Mouse (Mus musculus) midbrain, embryonic 14.5 days (tissue): ENCODE measurements around the gene Trappc3. TPM values are rescaled to one million over a fixed set of nuclear protein-coding genes. Genes with fewer than 3 reads are reported as not detected.

Experiments used
- ATAC-seq: fragments of 200-750 bp; cut with Nextera tagmentation; 2 replicates; pipeline ENCODE4 v1.8.0; 2017; ENCODE audit warnings: moderate number of reproducible peaks, moderate library complexity; ENCODE audit not compliant: low FRiP score, low TSS enrichment
- DNase-seq: peaks from one replicate; pipeline ENCODE4 v3.0.0-alpha.2; 2015
- H3K27ac ChIP-seq: fragments of 300-500 bp; sonication (generic); replicated peaks from 2 replicates; pipeline ENCODE4 v1.5.1; 2014; ENCODE audit warnings: mild to moderate bottlenecking, low read depth, low read length, moderate library complexity
- H3K27me3 ChIP-seq: fragments of 300-500 bp; sonication (generic); 2 replicates; pipeline ENCODE4 v1.6.1; 2014; ENCODE audit warnings: low read length, control low read depth, mixed read lengths; ENCODE audit not compliant: control insufficient read depth, insufficient read depth
- H3K36me3 ChIP-seq: fragments of 300-500 bp; sonication (generic); 2 replicates; pipeline ENCODE4 v1.6.1; 2014; ENCODE audit warnings: low read length, control low read depth; ENCODE audit not compliant: control insufficient read depth, insufficient read depth
- H3K4me1 ChIP-seq: fragments of 300-500 bp; sonication (generic); 2 replicates; pipeline ENCODE4 v1.6.1; 2014; ENCODE audit warnings: mild to moderate bottlenecking, antibody characterized with exemption, low read length, control low read depth; ENCODE audit not compliant: control insufficient read depth, insufficient read depth
- H3K4me2 ChIP-seq: fragments of 300-500 bp; sonication (generic); 2 replicates; pipeline ENCODE4 v1.6.1; 2014; ENCODE audit warnings: mild to moderate bottlenecking, low read length, moderate library complexity
- H3K4me3 ChIP-seq: fragments of 300-500 bp; sonication (generic); replicated peaks from 2 replicates; pipeline ENCODE4 v1.5.1; 2014; ENCODE audit warnings: low read depth, low read length
- H3K9ac ChIP-seq: fragments of 300-500 bp; sonication (generic); replicated peaks from 2 replicates; pipeline ENCODE4 v1.6.1; 2014; ENCODE audit warnings: mild to moderate bottlenecking, low read length, moderate library complexity
- H3K9me3 ChIP-seq: fragments of 300-500 bp; sonication (generic); 2 replicates; pipeline ENCODE4 v1.6.1; 2016; ENCODE audit warnings: low read length, control low read depth, mixed read lengths; ENCODE audit not compliant: control insufficient read depth
- WGBS: fragments of 180-500 bp; shearing (Covaris S2); extraction: QIAGEN DNeasy Blood & Tissue Kit; methylation state at CpG from one replicate; pipeline ENCODE4 v1.1.7; 2014; 5-methylcytosine and 5-hydroxymethylcytosine counted together
- polyA plus RNA-seq: library from polyadenylated mRNA; unstranded; fragments of >200 nt; fragmentation: Nextera tagmentation; extraction: Ambion mirVana; gene quantifications from 2 replicates; pipeline ENCODE4 v1.2.1, GENCODE M21; 2014

Trappc3 gene
- polyA plus RNA-seq, 1 experiment from 2014 or later = 37.1 TPM

GRCm38 (mm10) chr4:126309922-126310309 is 47.8 kb downstream of the Trappc3 start:
- Histone ChIP-seq H3K27ac (no peak overlapping the region), H3K9ac (no peak overlapping the region), H3K9me3 (peaks cover 3% of the 10 kb centered on the region), H3K27me3 (no peaks in the 10 kb centered on the region; the same call in 1 of the 2 replicates), H3K4me2 (peak overlapping the region; percentile 52), H3K4me3 (peak overlapping the region; percentile 28), H3K36me3 (0 out of 2 replicates have a peak, but pooled peaks cover 4% of the 10 kb centered on the region), H3K4me1 (no peaks in the 10 kb centered on the region)
- ATAC-seq = peak; percentile 76; the same call in 1 of the 2 replicates
- WGBS = 2% methylated on average over 7 of the region's 7 CpGs
- DNase-seq = peak; percentile 93

GRCm38 (mm10) chr4:126310344-126310743 is 48.2 kb downstream of the Trappc3 start:
- no peak overlapping the region for H3K27ac ChIP-seq
- no peak overlapping the region for H3K4me3 ChIP-seq
- peaks cover 3% of the 10 kb centered on the region for H3K9me3 ChIP-seq
- DNase-seq = no peak
- H3K36me3 ChIP-seq = 0 out of 2 replicates have a peak, but pooled peaks cover 6% of the 10 kb centered on the region
- H3K4me2 ChIP-seq = no peak overlapping the region
- ATAC-seq = no peak
- H3K27me3 ChIP-seq = no peaks in the 10 kb centered on the region; the same call in 1 of the 2 replicates
- H3K4me1 ChIP-seq = no peaks in the 10 kb centered on the region
- H3K9ac ChIP-seq = no peak overlapping the region
- 77% methylated on average over 7 of the region's 7 CpGs for WGBS

DNA sequence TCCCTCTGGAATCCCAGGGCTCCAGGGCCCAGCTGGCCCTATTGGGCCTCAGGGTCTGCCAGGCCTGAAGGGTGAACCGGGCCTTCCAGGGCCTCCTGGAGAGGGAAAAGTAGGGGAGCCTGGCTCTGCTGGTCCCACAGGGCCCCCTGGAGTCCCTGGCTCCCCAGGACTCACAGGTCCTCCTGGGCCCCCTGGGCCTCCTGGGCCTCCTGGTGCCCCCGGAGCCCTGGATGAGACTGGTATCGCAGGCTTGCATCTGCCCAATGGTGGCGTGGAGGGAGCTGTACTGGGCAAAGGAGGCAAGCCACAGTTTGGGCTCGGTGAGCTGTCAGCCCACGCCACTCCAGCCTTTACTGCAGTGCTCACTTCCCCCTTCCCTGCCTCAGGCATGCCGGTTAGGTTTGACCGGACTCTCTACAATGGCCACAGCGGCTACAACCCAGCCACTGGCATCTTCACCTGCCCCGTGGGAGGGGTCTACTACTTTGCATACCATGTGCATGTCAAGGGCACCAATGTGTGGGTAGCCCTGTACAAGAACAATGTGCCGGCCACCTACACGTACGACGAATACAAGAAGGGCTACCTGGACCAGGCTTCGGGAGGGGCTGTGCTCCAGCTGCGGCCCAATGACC is 49.6 kb downstream of the Trappc3 start:
- Histone ChIP-seq H3K4me1 (no peaks in the 10 kb centered on the region), H3K27ac (no peak overlapping the region), H3K9ac (no peak overlapping the region), H3K27me3 (no peaks in the 10 kb centered on the region; the same call in 1 of the 2 replicates), H3K9me3 (no peaks in the 10 kb centered on the region), H3K36me3 (peaks cover 19% of the 10 kb centered on the region), H3K4me3 (no peak overlapping the region), H3K4me2 (no peak overlapping the region)
- ATAC-seq = no peak
- WGBS = 90% methylated on average over 16 of the region's 16 CpGs
- DNase-seq = no peak

DNA sequence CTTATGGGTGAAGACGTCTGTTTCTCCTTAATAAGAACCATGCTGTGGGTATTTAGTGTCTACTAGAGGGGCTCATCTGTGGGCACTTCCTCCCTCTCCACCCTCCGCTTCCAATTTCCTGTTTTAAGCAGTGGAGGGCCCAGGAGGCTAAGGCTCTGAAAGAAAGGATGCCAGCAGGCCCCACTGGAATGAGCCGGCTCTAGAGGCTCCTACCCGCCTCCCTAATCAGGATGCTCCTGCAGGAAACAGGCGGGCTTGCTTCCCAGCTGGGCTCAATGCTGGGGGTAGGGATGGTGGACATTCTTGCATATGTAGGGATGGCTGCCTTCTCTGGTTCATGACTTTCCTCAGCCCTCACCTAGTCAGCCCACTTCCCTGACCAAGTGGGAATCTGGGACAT is 51.1 kb downstream of the Trappc3 start:
- no peaks in the 10 kb centered on the region; the same call in 1 of the 2 replicates for H3K27me3 ChIP-seq
- no peak for DNase-seq
- H3K4me3 ChIP-seq = no peak overlapping the region
- no peak overlapping the region for H3K27ac ChIP-seq
- H3K4me1 ChIP-seq = no peaks in the 10 kb centered on the region
- no peaks in the 10 kb centered on the region for H3K9me3 ChIP-seq
- WGBS = 42% methylated on average over 5 of the region's 5 CpGs
- no peak for ATAC-seq
- no peak overlapping the region for H3K4me2 ChIP-seq
- H3K36me3 ChIP-seq = peaks cover 34% of the 10 kb centered on the region
- H3K9ac ChIP-seq = no peak overlapping the region

- Histone ChIP-seq H3K27ac (no peak overlapping the region), H3K4me3 (no peak overlapping the region), H3K4me1 (no peaks in the 10 kb centered on the region), H3K36me3 (peaks cover 37% of the 10 kb centered on the region), H3K9me3 (no peaks in the 10 kb centered on the region), H3K4me2 (no peak overlapping the region), H3K27me3 (no peaks in the 10 kb centered on the region), H3K9ac (no peak overlapping the region; the same call in 1 of the 2 replicates)
- 40% methylated on average over 10 of the region's 10 CpGs for WGBS
- DNase-seq (no peak), ATAC-seq (no peak)
Observed at GRCm38 (mm10) chr4:126314393-126314792, 52.3 kb downstream of the Trappc3 start.

- H3K27ac ChIP-seq = no peak overlapping the region
- no peak for ATAC-seq
- H3K27me3 ChIP-seq = no peaks in the 10 kb centered on the region
- 52% methylated on average over 5 of the region's 5 CpGs for WGBS
- no peak for DNase-seq
- H3K36me3 ChIP-seq = peaks cover 37% of the 10 kb centered on the region
- no peaks in the 10 kb centered on the region for H3K9me3 ChIP-seq
- H3K4me2 ChIP-seq = no peak overlapping the region
- peaks cover 8% of the 10 kb centered on the region for H3K4me1 ChIP-seq
- no peak overlapping the region for H3K4me3 ChIP-seq
- no peak overlapping the region for H3K9ac ChIP-seq
Observed at GRCm38 (mm10) chr4:126315931-126316330, 53.8 kb downstream of the Trappc3 start.

DNA sequence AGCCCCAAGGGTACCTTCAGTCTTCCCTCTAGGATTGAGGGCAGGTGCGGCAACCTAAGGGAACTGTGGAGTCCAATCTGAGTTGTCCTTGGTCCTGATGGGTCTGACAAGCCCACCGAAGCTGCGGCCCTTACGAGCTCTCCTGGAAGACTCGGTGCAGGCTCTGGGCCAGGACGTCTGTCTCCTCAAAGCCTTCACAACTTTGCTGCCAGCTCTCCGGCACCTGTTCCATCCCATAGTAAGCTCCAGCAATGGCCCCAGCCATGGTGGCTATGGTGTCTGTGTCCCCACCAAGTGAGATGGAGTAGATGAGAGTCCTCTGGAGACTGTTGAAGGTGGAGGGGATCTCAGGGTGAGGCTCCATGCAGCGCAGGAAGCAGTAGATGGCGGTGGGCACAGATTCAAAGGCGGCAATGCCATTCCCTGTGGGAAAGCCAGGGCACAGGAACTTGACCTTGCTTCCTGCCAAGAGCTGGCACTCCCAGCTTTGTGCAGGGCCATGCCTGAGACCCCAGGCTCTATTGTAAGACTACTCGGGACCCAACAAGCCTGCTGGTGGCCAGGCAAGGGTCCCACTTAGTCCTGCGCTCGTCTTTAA is 54.4 kb downstream of the Trappc3 start:
- peaks cover 8% of the 10 kb centered on the region for H3K4me1 ChIP-seq
- H3K9ac ChIP-seq = no peak overlapping the region
- no peak overlapping the region for H3K4me2 ChIP-seq
- H3K36me3 ChIP-seq = peaks cover 37% of the 10 kb centered on the region
- ATAC-seq = no peak
- H3K4me3 ChIP-seq = no peak overlapping the region
- no peaks in the 10 kb centered on the region for H3K9me3 ChIP-seq
- 96% methylated on average over 13 of the region's 13 CpGs for WGBS
- DNase-seq = no peak
- H3K27me3 ChIP-seq = no peaks in the 10 kb centered on the region
- H3K27ac ChIP-seq = no peak overlapping the region

GRCm38 (mm10) chr4:126319806-126320205 is 57.7 kb downstream of the Trappc3 start:
- peaks cover 34% of the 10 kb centered on the region for H3K36me3 ChIP-seq
- no peak overlapping the region for H3K4me3 ChIP-seq
- no peak overlapping the region for H3K27ac ChIP-seq
- H3K27me3 ChIP-seq = peaks cover 7% of the 10 kb centered on the region; the same call in 1 of the 2 replicates
- H3K4me1 ChIP-seq = peaks cover 8% of the 10 kb centered on the region
- no peak overlapping the region; the same call in 1 of the 2 replicates for H3K4me2 ChIP-seq
- no peaks in the 10 kb centered on the region for H3K9me3 ChIP-seq
- ATAC-seq (no peak), DNase-seq (no peak)
- 94% methylated on average over 6 of the region's 6 CpGs for WGBS
- no peak overlapping the region for H3K9ac ChIP-seq
